Mouse (Mus musculus): ENCODE data around the gene Kdm4a.

- TF ChIP-seq CTCF (IDR thresholded peaks at IDR 0.05) (no peak), EP300 (IDR thresholded peaks at IDR 0.05) (no peak)
Observed at GRCm38 (mm10) chr4:118156559-118156958, 23.3 kb downstream of the Kdm4a start.
